Mouse (Mus musculus): ENCODE results near the gene Sdsl. TPM values are rescaled to one million over a fixed set of nuclear protein-coding genes. Genes with fewer than 3 reads are reported as not detected.

Sdsl gene
- 5.1 and 5.6 TPM in 2 replicates for polyA plus RNA-seq (2015; fragmentation: Nextera tagmentation; extraction: Ambion mirVana)

DNA sequence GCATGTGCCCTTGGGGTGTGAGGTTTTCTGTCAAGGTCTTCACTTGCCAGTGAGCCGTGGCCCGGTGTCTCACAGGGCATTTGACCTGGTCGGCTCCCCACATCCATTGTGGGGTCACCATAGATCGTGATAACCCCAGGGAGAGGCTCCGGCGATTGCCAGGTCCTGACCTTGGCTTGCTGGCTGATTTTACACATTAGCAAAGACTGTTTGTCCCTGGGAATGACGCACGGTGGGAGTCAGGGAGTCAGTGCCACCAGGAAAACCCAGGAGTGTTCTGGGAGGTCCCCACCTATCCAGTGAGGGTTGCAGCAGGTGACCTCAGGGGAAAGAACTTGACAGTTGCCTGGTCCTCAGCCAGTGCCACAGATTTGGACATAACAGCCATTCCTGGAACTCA is at the start of gene Sdsl:
Sdsl (minus strand) TSS at position 41 of the 400 bp plus-strand sequence.
- H3K36me3 ChIP-seq (ENCODE audit: control insufficient read depth, insufficient read depth, low read length): no peaks in the 10 kb centered on the region
- H3K9me3 ChIP-seq (replicated peaks; ENCODE audit: control insufficient read depth, low read length, poor library complexity, severe bottlenecking): no peaks in the 10 kb centered on the region
- H3K9ac ChIP-seq (ENCODE audit: low read depth, low read length): no peak within 1 kb of the TSS
- H3K27ac ChIP-seq (ENCODE audit: low read length): no peak within 1 kb of the TSS
- H3K4me2 ChIP-seq (ENCODE audit: low read length): no peak within 1 kb of the TSS
- H3K27me3 ChIP-seq (ENCODE audit: control insufficient read depth, insufficient read depth, low read depth, low read length): 0 out of 2 replicates have a peak, but pooled peaks cover 4% of the 10 kb centered on the region
- no peaks in the 10 kb centered on the region for H3K4me1 ChIP-seq (ENCODE audit: control insufficient read depth, insufficient read depth, low read length)
- H3K4me3 ChIP-seq (ENCODE audit: low read depth, low read length): no peak within 1 kb of the TSS
- ATAC-seq: no peak
- 90% methylated on average over 8 of the region's 8 CpGs for WGBS

DNA sequence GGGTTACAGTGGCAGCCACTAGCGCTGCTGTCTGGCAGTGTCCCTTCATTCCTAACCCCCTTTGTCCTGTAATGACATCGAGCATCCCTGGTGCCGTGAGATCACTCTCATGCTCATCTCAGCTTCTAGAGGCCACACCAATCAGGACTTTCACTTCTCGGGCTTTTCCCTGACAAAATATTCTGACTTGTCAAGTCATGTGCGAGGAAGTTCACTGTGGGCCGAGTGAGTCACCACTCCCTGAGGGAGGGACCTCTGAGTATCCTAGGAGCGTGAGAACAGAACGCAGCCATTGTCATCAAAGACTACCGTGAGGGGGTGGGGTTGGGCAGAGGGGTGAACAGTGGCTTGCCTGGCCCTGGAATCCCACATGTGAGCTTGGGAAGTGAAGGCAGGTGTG is 44.9 kb upstream of the Sdsl start:
- no peaks in the 10 kb centered on the region for H3K36me3 ChIP-seq (ENCODE audit: control insufficient read depth, insufficient read depth, low read length)
- no peak overlapping the region for H3K27ac ChIP-seq (ENCODE audit: low read length)
- WGBS: 58% methylated on average over 9 of the region's 9 CpGs
- no peak overlapping the region for H3K9ac ChIP-seq (ENCODE audit: low read depth, low read length)
- H3K4me1 ChIP-seq (ENCODE audit: control insufficient read depth, insufficient read depth, low read length): no peaks in the 10 kb centered on the region
- H3K4me2 ChIP-seq (ENCODE audit: low read length): no peak overlapping the region
- ATAC-seq: no peak
- H3K27me3 ChIP-seq (ENCODE audit: control insufficient read depth, insufficient read depth, low read depth, low read length): no peaks in the 10 kb centered on the region
- no peak overlapping the region for H3K4me3 ChIP-seq (ENCODE audit: low read depth, low read length)
- no peaks in the 10 kb centered on the region for H3K9me3 ChIP-seq (replicated peaks; ENCODE audit: control insufficient read depth, low read length, poor library complexity, severe bottlenecking)

DNA sequence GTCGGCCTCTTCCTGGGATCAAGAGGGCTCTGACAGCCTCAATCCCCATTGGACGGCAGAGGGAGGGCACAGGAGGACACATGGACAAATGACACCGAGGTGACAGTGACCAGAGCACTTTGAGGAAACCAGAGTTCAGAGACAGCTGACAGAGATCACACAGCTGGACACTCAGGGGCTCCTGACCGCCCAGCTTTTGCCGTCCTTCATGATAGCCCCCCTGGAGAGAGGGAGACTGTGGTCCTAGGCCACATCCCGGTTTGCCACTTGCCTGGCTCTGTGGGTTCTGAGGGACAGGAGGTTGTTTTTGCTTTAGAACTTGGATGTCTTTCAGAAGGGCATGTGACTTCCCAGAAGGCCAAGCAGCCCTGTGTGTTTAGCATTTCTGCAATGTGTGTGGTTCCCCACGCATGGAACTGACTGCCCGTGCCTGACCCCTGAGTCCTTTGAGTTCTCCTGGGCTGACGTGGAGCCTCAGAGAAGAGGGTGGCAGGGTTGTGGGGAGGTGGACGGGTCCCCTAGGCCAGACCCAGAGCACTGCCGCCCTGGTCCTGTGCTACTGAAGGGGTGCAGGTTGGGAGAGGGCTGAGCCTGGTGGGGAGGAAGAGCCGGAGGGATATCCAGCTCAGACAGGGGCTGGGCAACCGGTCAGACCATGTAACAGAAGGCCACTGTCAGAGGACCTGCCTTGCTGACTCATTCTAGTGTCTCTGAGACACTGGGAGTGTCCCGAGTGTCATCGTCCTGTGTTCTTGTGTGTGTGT is 43.8 kb upstream of the Sdsl start:
- H3K4me3 ChIP-seq (ENCODE audit: low read depth, low read length): no peak overlapping the region
- H3K36me3 ChIP-seq (ENCODE audit: control insufficient read depth, insufficient read depth, low read length): no peaks in the 10 kb centered on the region
- WGBS: 59% methylated on average over 15 of the region's 15 CpGs
- no peaks in the 10 kb centered on the region for H3K9me3 ChIP-seq (replicated peaks; ENCODE audit: control insufficient read depth, low read length, poor library complexity, severe bottlenecking)
- H3K9ac ChIP-seq (ENCODE audit: low read depth, low read length): no peak overlapping the region
- no peak for ATAC-seq
- H3K4me2 ChIP-seq (ENCODE audit: low read length): no peak overlapping the region
- no peak overlapping the region for H3K27ac ChIP-seq (ENCODE audit: low read length)
- no peaks in the 10 kb centered on the region for H3K4me1 ChIP-seq (ENCODE audit: control insufficient read depth, insufficient read depth, low read length)
- H3K27me3 ChIP-seq (ENCODE audit: control insufficient read depth, insufficient read depth, low read depth, low read length): 0 out of 2 replicates have a peak, but pooled peaks cover 3% of the 10 kb centered on the region

DNA sequence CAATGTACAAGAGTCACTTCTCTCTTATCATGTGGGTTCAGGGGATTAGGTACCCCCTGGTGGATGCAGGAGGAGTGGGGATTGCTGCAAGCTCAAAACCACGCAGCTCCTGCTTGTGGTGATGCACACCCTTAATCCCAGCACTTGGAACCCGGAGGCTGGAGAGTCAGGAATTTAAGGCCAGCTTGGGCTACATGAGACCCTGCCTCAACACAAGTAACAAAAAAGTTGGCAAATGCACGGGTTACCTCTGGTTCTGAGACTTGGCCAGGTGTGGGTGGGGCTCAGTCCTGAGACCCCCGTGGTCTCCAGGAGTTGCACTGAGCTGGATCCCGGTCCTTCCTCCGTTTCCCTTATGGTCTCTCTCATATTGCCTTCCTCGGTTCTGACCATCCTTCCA is 42.8 kb upstream of the Sdsl start:
- no peak for ATAC-seq
- 71% methylated on average over 7 of the region's 7 CpGs for WGBS
- H3K4me1 ChIP-seq (ENCODE audit: control insufficient read depth, insufficient read depth, low read length): peaks cover 5% of the 10 kb centered on the region
- no peaks in the 10 kb centered on the region for H3K36me3 ChIP-seq (ENCODE audit: control insufficient read depth, insufficient read depth, low read length)
- H3K4me2 ChIP-seq (ENCODE audit: low read length): no peak overlapping the region
- H3K4me3 ChIP-seq (ENCODE audit: low read depth, low read length): no peak overlapping the region
- no peaks in the 10 kb centered on the region for H3K9me3 ChIP-seq (replicated peaks; ENCODE audit: control insufficient read depth, low read length, poor library complexity, severe bottlenecking)
- 0 out of 2 replicates have a peak, but pooled peaks cover 3% of the 10 kb centered on the region for H3K27me3 ChIP-seq (ENCODE audit: control insufficient read depth, insufficient read depth, low read depth, low read length)
- H3K9ac ChIP-seq (ENCODE audit: low read depth, low read length): no peak overlapping the region
- H3K27ac ChIP-seq (ENCODE audit: low read length): no peak overlapping the region

DNA sequence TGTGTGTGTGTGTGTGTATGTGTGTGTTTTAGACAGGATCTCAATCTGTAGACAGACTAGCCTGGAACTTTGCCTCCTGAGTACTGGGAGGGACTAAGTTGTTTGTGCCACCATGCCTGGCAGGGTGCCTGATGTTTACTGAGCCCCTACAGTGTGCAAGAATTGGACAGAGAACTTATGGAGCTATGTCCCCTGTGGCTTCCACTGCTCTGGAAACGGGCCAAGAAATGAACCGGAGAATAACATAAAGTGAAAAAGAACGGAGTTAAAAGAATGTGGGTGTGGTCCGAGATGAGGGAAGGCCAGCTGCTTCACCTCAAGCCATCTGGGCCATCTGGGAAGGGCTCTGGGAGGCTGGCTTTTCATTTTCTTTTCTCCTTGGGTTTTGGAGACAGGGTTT is 42.1 kb upstream of the Sdsl start:
- no peak overlapping the region for H3K27ac ChIP-seq (ENCODE audit: low read length)
- no peak overlapping the region for H3K4me3 ChIP-seq (ENCODE audit: low read depth, low read length)
- 0 out of 2 replicates have a peak, but pooled peaks cover 3% of the 10 kb centered on the region for H3K27me3 ChIP-seq (ENCODE audit: control insufficient read depth, insufficient read depth, low read depth, low read length)
- no peaks in the 10 kb centered on the region for H3K36me3 ChIP-seq (ENCODE audit: control insufficient read depth, insufficient read depth, low read length)
- no peak for ATAC-seq
- peaks cover 5% of the 10 kb centered on the region for H3K4me1 ChIP-seq (ENCODE audit: control insufficient read depth, insufficient read depth, low read length)
- H3K9me3 ChIP-seq (replicated peaks; ENCODE audit: control insufficient read depth, low read length, poor library complexity, severe bottlenecking): no peaks in the 10 kb centered on the region
- 26% methylated on average over 4 of the region's 4 CpGs for WGBS
- H3K9ac ChIP-seq (ENCODE audit: low read depth, low read length): no peak overlapping the region
- no peak overlapping the region for H3K4me2 ChIP-seq (ENCODE audit: low read length)

DNA sequence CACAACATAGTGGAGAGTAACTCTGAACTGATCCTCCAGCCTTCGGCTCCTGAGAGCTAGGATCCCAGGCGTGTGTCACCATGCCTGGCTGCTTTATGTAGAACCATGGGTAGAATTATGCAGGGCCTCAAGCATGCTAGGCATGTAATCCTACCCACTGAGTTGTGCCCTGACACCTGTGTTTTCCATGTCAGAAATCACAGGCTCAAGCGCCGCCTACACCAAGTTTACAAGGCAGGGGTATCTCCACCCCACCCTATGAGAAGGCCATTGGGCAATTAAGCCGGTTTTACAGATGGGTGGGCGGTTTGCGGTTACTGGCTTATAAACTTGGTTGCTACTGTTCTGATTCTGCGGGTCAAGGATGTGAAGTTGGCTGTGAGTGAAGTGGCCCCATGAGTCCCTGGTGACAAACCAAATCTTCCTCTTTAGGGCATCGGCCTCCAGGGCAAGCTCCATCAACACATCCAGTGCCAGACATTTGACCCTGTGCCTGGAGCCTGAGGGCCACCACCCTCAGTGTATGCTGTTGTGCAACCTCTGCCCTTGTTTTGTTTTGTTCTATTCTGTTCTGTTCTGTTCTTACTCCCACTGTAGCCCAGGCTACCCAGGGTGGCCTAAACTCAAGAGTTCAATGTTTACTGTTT is 41.5 kb upstream of the Sdsl start:
- H3K4me3 ChIP-seq (ENCODE audit: low read depth, low read length): no peak overlapping the region
- H3K36me3 ChIP-seq (ENCODE audit: control insufficient read depth, insufficient read depth, low read length): no peaks in the 10 kb centered on the region
- peaks cover 5% of the 10 kb centered on the region for H3K4me1 ChIP-seq (ENCODE audit: control insufficient read depth, insufficient read depth, low read length)
- no peak overlapping the region for H3K9ac ChIP-seq (ENCODE audit: low read depth, low read length)
- peaks cover 2% of the 10 kb centered on the region for H3K9me3 ChIP-seq (replicated peaks; ENCODE audit: control insufficient read depth, low read length, poor library complexity, severe bottlenecking)
- H3K27ac ChIP-seq (ENCODE audit: low read length): no peak overlapping the region
- H3K4me2 ChIP-seq (ENCODE audit: low read length): no peak overlapping the region
- no peak for ATAC-seq
- 92% methylated on average over 9 of the region's 9 CpGs for WGBS
- H3K27me3 ChIP-seq (ENCODE audit: control insufficient read depth, insufficient read depth, low read depth, low read length): 0 out of 2 replicates have a peak, but pooled peaks cover 3% of the 10 kb centered on the region

DNA sequence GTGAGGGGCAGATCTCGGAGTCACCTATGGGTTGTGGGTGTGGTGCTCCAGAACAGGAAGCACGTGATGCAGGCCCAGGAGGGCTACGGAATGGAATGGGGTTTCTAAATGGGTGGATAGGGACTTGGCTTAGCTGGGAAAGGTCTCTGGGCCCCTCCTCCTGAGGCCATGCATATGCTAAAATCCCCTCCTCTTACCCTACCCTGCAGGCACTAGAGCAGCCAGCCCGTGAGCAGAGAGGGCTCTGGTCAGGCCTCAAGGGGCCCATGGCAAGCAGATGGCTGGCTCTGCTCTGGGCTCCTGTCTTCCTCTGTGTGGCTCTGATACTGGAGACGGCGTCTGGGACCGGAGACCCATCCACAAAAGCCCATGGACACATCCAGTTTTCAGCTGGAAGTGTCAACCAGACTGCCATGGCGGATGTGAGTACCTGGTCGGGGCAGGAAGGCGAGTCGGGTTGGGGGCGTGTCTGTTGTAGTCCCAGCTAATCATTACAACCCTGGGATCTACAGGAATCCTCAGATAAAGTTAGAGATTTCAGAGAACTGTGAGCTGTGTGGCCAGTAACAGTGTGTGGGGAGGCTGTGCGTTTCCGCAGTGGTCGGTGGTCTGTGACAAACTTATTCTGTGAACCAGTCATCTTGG is 40.4 kb upstream of the Sdsl start:
- Histone ChIP-seq H3K27me3 (ENCODE audit: control insufficient read depth, insufficient read depth, low read depth, low read length) (0 out of 2 replicates have a peak, but pooled peaks cover 3% of the 10 kb centered on the region), H3K4me1 (ENCODE audit: control insufficient read depth, insufficient read depth, low read length) (peaks cover 5% of the 10 kb centered on the region), H3K27ac (ENCODE audit: low read length) (no peak overlapping the region), H3K9me3 (replicated peaks; ENCODE audit: control insufficient read depth, low read length, poor library complexity, severe bottlenecking) (peaks cover 2% of the 10 kb centered on the region), H3K36me3 (ENCODE audit: control insufficient read depth, insufficient read depth, low read length) (no peaks in the 10 kb centered on the region), H3K9ac (ENCODE audit: low read depth, low read length) (no peak overlapping the region), H3K4me2 (ENCODE audit: low read length) (no peak overlapping the region), H3K4me3 (ENCODE audit: low read depth, low read length) (no peak overlapping the region)
- WGBS: 34% methylated on average over 15 of the region's 15 CpGs
- ATAC-seq: no peak

DNA sequence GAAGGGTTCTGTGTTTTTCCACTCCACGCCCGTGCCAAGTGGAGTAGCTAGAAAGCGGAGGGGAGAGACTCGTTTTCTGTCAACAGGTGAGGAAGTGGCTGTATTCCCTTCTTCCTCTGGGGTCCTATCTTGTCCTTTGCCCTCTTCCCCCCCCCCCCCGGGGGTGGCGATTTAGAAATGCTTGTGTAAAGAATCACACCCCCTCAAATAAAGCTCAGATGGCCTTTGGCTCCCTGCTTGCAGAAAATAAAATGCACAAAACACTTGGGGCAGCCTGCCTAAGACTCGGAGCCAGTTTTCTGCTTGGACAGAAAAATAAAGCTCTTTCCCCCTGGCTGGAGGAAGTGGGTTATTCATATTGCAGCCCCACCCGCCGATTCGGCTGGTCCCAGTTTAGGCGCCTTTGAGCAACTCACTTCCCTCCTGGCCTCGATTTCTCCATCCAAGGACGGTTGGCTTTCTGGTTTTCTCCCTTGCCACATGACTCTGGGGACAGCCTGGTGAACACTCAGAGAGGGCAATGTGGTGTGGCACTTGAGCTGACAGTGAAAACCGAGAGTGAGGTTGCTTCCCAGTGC is 39.1 kb upstream of the Sdsl start:
- Histone ChIP-seq H3K4me2 (ENCODE audit: low read length) (peak overlapping the region; percentile 69), H3K36me3 (ENCODE audit: control insufficient read depth, insufficient read depth, low read length) (no peaks in the 10 kb centered on the region), H3K4me3 (ENCODE audit: low read depth, low read length) (peak overlapping the region; percentile 36), H3K4me1 (ENCODE audit: control insufficient read depth, insufficient read depth, low read length) (peaks cover 5% of the 10 kb centered on the region), H3K27me3 (ENCODE audit: control insufficient read depth, insufficient read depth, low read depth, low read length) (0 out of 2 replicates have a peak, but pooled peaks cover 3% of the 10 kb centered on the region), H3K9me3 (replicated peaks; ENCODE audit: control insufficient read depth, low read length, poor library complexity, severe bottlenecking) (peaks cover 2% of the 10 kb centered on the region), H3K9ac (ENCODE audit: low read depth, low read length) (0 out of 2 replicates have a peak overlapping the region, but pooled peaks have one; percentile 45), H3K27ac (ENCODE audit: low read length) (no peak overlapping the region)
- ATAC-seq: no peak
- WGBS: 38% methylated on average over 11 of the region's 14 CpGs

Data from midbrain, embryonic 16.5 days (tissue).